Mouse (Mus musculus) kidney, embryonic 14.5 days (tissue): ENCODE data around the gene Kcnip3. TPM values are rescaled to one million over a fixed set of nuclear protein-coding genes. Genes with fewer than 3 reads are reported as not detected.
A peak's percentile ranks its signal among the peaks of the same experiment; 100 is the strongest.

Experiments used
- ATAC-seq: fragments of 200-750 bp; cut with Nextera tagmentation; 2 replicates; pipeline ENCODE4 v1.8.0; 2017; ENCODE audit warnings: moderate number of reproducible peaks, mild to moderate bottlenecking, moderate TSS enrichment, moderate library complexity; ENCODE audit not compliant: low FRiP score, low TSS enrichment
- H3K27ac ChIP-seq: fragments of 300-500 bp; sonication (generic); 2 replicates; pipeline ENCODE4 v1.5.1; 2014; ENCODE audit warnings: low read depth, mild to moderate bottlenecking, low read length, moderate library complexity, mixed read lengths
- H3K27me3 ChIP-seq: fragments of 300-500 bp; sonication (generic); 2 replicates; pipeline ENCODE4 v1.6.1; 2014; ENCODE audit warnings: mild to moderate bottlenecking, low read length; ENCODE audit not compliant: control insufficient read depth, insufficient read depth
- H3K36me3 ChIP-seq: fragments of 300-500 bp; sonication (generic); 2 replicates; pipeline ENCODE4 v1.6.1; 2014; ENCODE audit warnings: low read length, mixed read lengths; ENCODE audit not compliant: control insufficient read depth, insufficient read depth
- H3K4me1 ChIP-seq: fragments of 300-500 bp; sonication (generic); 2 replicates; pipeline ENCODE4 v1.6.1; 2014; ENCODE audit warnings: low read length, mixed read lengths; ENCODE audit not compliant: control insufficient read depth, insufficient read depth
- H3K4me2 ChIP-seq: fragments of 300-500 bp; sonication (generic); replicated peaks from 2 replicates; pipeline ENCODE4 v1.6.1; 2014; ENCODE audit warnings: low read depth, mild to moderate bottlenecking, low read length
- H3K4me3 ChIP-seq: fragments of 300-500 bp; sonication (generic); 2 replicates; pipeline ENCODE4 v1.5.1; 2014; ENCODE audit warnings: mild to moderate bottlenecking, low read length
- H3K9ac ChIP-seq: fragments of 300-500 bp; sonication (generic); 2 replicates; pipeline ENCODE4 v1.6.1; 2014; ENCODE audit warnings: low read depth, mild to moderate bottlenecking, low read length, moderate library complexity
- H3K9me3 ChIP-seq: fragments of 300-500 bp; sonication (generic); 2 replicates; pipeline ENCODE4 v1.6.1; 2016; ENCODE audit warnings: low read length; ENCODE audit not compliant: control insufficient read depth
- WGBS: fragments of 180-500 bp; shearing (Covaris S2); extraction: QIAGEN DNeasy Blood & Tissue Kit; methylation state at CpG from one replicate; pipeline ENCODE4 v1.1.7; 2014; 5-methylcytosine and 5-hydroxymethylcytosine counted together
- polyA plus RNA-seq: library from polyadenylated mRNA; unstranded; fragments of >200 nt; fragmentation: Nextera tagmentation; extraction: Ambion mirVana; gene quantifications from 2 replicates; pipeline ENCODE4 v1.2.1, GENCODE M21; 2014

The Kcnip3 gene
- polyA plus RNA-seq, 1 experiment from 2014 or later: 4.9 TPM

DNA sequence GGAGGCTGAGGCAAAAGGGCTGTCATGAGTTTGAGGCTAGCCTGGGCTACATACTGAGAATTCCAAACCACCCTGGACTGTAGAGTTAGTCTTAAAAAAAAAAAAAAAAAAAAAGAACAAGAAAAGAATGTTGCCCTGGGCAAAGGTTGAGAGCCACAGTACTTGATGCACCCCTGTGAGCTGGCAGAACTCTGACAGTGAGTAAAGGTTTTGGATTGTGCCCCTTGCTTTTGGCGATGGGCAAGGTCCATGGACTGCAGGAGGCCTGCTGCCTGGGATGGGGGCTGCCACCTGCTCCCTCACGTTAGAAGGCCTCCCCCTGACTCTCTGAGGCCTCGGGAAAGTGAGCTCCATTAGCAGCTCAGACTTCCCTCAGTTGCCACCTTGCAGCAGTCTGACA, 105.2 kb downstream of the Kcnip3 start:
- WGBS: 53% methylated on average over 3 of the region's 3 CpGs
- no peak overlapping the region for H3K9ac ChIP-seq
- H3K4me2 ChIP-seq: no peak overlapping the region
- H3K27me3 ChIP-seq: no peaks in the 10 kb centered on the region
- H3K36me3 ChIP-seq: no peaks in the 10 kb centered on the region
- no peak for ATAC-seq
- no peaks in the 10 kb centered on the region for H3K9me3 ChIP-seq
- no peak overlapping the region for H3K4me3 ChIP-seq
- H3K4me1 ChIP-seq: no peaks in the 10 kb centered on the region
- no peak overlapping the region for H3K27ac ChIP-seq

DNA sequence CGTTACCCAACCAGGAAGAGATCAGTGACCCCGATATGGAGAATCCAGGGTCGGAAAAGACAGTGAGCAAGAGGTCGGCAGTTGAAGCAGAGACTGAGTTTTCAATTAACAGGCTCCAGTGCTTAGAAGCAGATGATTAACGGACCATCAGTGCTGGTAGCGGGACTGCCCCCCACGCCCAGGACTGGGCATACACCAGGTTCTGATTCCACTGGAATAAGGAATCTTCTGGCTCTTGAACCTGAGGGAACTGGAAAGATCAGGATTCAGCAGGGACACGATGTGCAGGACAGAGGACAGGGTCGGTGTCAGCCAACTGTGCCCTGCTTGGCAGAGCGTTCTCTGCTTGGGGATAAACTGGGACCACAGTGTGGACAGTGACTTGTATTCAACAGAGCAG, 106.1 kb downstream of the Kcnip3 start:
- Histone ChIP-seq H3K9me3 (no peaks in the 10 kb centered on the region), H3K9ac (no peak overlapping the region), H3K4me1 (no peaks in the 10 kb centered on the region), H3K4me3 (no peak overlapping the region), H3K27me3 (no peaks in the 10 kb centered on the region), H3K36me3 (no peaks in the 10 kb centered on the region), H3K4me2 (no peak overlapping the region), H3K27ac (no peak overlapping the region)
- ATAC-seq: peak; percentile 64; the same call in 1 of the 2 replicates
- 41% methylated on average over 10 of the region's 10 CpGs for WGBS

DNA sequence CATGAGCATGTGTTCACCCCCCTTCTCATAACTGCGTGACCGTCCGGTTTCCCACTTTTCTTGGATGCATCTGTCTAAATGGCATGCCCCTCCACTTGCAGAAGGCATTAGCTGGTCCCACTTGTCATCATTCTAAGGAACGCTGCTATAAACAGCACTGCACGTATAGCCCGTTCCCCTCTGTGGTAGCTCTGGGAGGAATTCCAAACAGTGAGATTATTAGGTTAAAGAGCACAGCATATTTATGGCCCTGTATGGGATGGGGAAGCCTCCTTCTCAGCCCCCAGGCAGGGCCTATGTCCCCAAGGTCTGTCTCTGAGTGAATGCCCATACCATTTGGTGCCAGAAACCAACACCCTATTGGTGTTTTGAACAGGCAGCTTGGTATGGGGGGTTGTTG, 110.8 kb downstream of the Kcnip3 start:
- H3K9me3 ChIP-seq: no peaks in the 10 kb centered on the region
- no peaks in the 10 kb centered on the region for H3K4me1 ChIP-seq
- no peak overlapping the region for H3K27ac ChIP-seq
- no peaks in the 10 kb centered on the region for H3K27me3 ChIP-seq
- ATAC-seq: no peak
- no peak overlapping the region for H3K4me2 ChIP-seq
- no peak overlapping the region for H3K9ac ChIP-seq
- 82% methylated on average over 6 of the region's 6 CpGs for WGBS
- H3K36me3 ChIP-seq: no peaks in the 10 kb centered on the region
- no peak overlapping the region for H3K4me3 ChIP-seq

Other genes with a start within 250 kb of the Kcnip3 start
- 13.0 and 14.2 TPM in 2 replicates for gene Dusp2, start 185.9 kb downstream of the Kcnip3 start, polyA plus RNA-seq
- not detected in 2 replicates for gene Astl, start 183.5 kb downstream of the Kcnip3 start, polyA plus RNA-seq
- gene Adra2b, start 158.9 kb downstream of the Kcnip3 start, polyA plus RNA-seq: 0.69 and 1.8 TPM in 2 replicates
- gene Gpat2, start 96.9 kb downstream of the Kcnip3 start, polyA plus RNA-seq: 0.15 TPM in 1 of 2 replicates, not detected in the other
- gene Fahd2a, start 77.5 kb downstream of the Kcnip3 start, polyA plus RNA-seq: 29.5 and 29.7 TPM in 2 replicates
- 1.4 and 1.9 TPM in 2 replicates for gene Prom2, start 19.4 kb upstream of the Kcnip3 start, polyA plus RNA-seq
- 2.8 and 5.7 TPM in 2 replicates for gene Zfp661, start 65.0 kb upstream of the Kcnip3 start, polyA plus RNA-seq
- gene Mrps5, start 65.1 kb upstream of the Kcnip3 start, polyA plus RNA-seq: 142 and 146 TPM in 2 replicates
- 21.4 and 33.2 TPM in 2 replicates for gene Mal, start 134.6 kb upstream of the Kcnip3 start, polyA plus RNA-seq
- 1.2 and 2.3 TPM in 2 replicates for gene Mall, start 207.8 kb upstream of the Kcnip3 start, polyA plus RNA-seq